ENCODE assay signal across 15 mouse cellular contexts in genomic region chr2:129911203-129911921, GRCm38 (mm10).
DNase-seq lines count a peak whose midpoint lies in the region; ATAC-seq and TF ChIP-seq lines count a peak whose summit lies in the region.
"Had no signal": no experiment of that assay in that cellular context is flagged by ENCODE, and none has a peak within 500 bp of the region (broad histone marks: within the 10 kb centered on the region; RNA-seq: fewer than 3 reads in every experiment).

No protein-coding gene starts in this region.

- no peaks in the 10 kb centered on the region for H3K4me1 ChIP-seq in kidney, adult 2 months (ENCODE audit: control insufficient read depth, insufficient read depth, low read length)
- H3K4me1 ChIP-seq in embryonic facial prominence, embryonic 13.5 days = peaks cover 15% of the 10 kb centered on the region
- H3K4me1 ChIP-seq in midbrain, embryonic 16.5 days (ENCODE audit: control insufficient read depth, insufficient read depth, low read length) = peaks cover 20% of the 10 kb centered on the region
- H3K4me1 ChIP-seq: liver, embryonic 15.5 days had no signal

- no peak for ATAC-seq in embryonic facial prominence, embryonic 13.5 days (ENCODE audit: insufficient number of reproducible peaks, insufficient read depth, low FRiP score, low TSS enrichment, low read depth)
- no peak for ATAC-seq in midbrain, embryonic 16.5 days
- ATAC-seq: activated CD4-positive, CD25-positive, alpha-beta regulatory T cell, adult 4 months; forebrain, embryonic 15.5 days had no signal

- TF ChIP-seq POLR2A in kidney, adult 2 months (IDR thresholded peaks at IDR 0.05; ENCODE audit: low read depth, low read length) = no peak

- peak overlapping the region; percentile 48 for H3K4me2 ChIP-seq in embryonic facial prominence, embryonic 13.5 days
- H3K4me2 ChIP-seq in midbrain, embryonic 16.5 days (ENCODE audit: low read length) = peak overlapping the region; percentile 39
- H3K4me2 ChIP-seq: forebrain, embryonic 15.5 days; heart, embryonic 15.5 days; liver, embryonic 15.5 days had no signal

- TF ChIP-seq CTCF in kidney, adult 2 months (conservative IDR thresholded peaks at IDR 0.05; ENCODE audit: insufficient read depth, insufficient read length, low read depth, low read length) = no peak

- H3K9ac ChIP-seq in embryonic facial prominence, embryonic 13.5 days = no peak overlapping the region
- H3K9ac ChIP-seq in midbrain, embryonic 16.5 days (ENCODE audit: low read depth, low read length) = peak overlapping the region; percentile 53; the same call in 1 of the 2 replicates
- H3K9ac ChIP-seq: forebrain, embryonic 15.5 days; heart, embryonic 15.5 days; liver, embryonic 15.5 days had no signal

- H3K9me3 ChIP-seq in embryonic facial prominence, embryonic 13.5 days = no peaks in the 10 kb centered on the region
- no peaks in the 10 kb centered on the region for H3K9me3 ChIP-seq in midbrain, embryonic 16.5 days (replicated peaks; ENCODE audit: control insufficient read depth, low read length, poor library complexity, severe bottlenecking)
- H3K9me3 ChIP-seq: forebrain, embryonic 15.5 days; heart, embryonic 15.5 days; liver, embryonic 15.5 days had no signal

- WGBS in kidney, adult 2 months = 20% methylated on average over 19 of the region's 19 CpGs
- 18% methylated on average over 19 of the region's 19 CpGs for WGBS in embryonic facial prominence, embryonic 13.5 days
- 22% methylated on average over 19 of the region's 19 CpGs for WGBS in midbrain, embryonic 16.5 days

- H3K36me3 ChIP-seq in kidney, adult 2 months (ENCODE audit: control insufficient read depth, insufficient read depth, low read length) = no peaks in the 10 kb centered on the region
- no peaks in the 10 kb centered on the region for H3K36me3 ChIP-seq in embryonic facial prominence, embryonic 13.5 days
- no peaks in the 10 kb centered on the region for H3K36me3 ChIP-seq in midbrain, embryonic 16.5 days (ENCODE audit: control insufficient read depth, insufficient read depth, low read length)
- H3K36me3 ChIP-seq: forebrain, embryonic 15.5 days; heart, embryonic 15.5 days; liver, embryonic 15.5 days had no signal

- intact Hi-C loops in left cerebral cortex, postnatal 10 days (cut with DNase I) = no loop called here

- H3K27me3 ChIP-seq in kidney, adult 2 months (replicated peaks; ENCODE audit: control insufficient read depth, insufficient read depth, low read length) = no peaks in the 10 kb centered on the region; the same call in 1 of the 2 replicates
- H3K27me3 ChIP-seq in embryonic facial prominence, embryonic 13.5 days = peaks cover 40% of the 10 kb centered on the region
- no peaks in the 10 kb centered on the region for H3K27me3 ChIP-seq in midbrain, embryonic 16.5 days (ENCODE audit: control insufficient read depth, insufficient read depth, low read depth, low read length)
- H3K27me3 ChIP-seq: forebrain, embryonic 15.5 days had no signal

- peak; percentile 6 for DNase-seq in kidney, adult 2 months
- no peak for DNase-seq in kidney, adult 11 months
- peak; percentile 15 for DNase-seq in kidney, postnatal 10 days
- no peak for DNase-seq in left cerebral cortex, postnatal 10 days (ENCODE audit: extremely low spot score in 1 of 2, low spot score in 2 of 2)
- DNase-seq in gastrocnemius, adult 18-20 months (ENCODE audit: low spot score) = no peak
- DNase-seq in lung, postnatal 25 days (ENCODE audit: low spot score) = no peak
- DNase-seq: cerebellum, adult 2 months; layer of hippocampus, adult 9-11 months had no signal

- no peak overlapping the region for H3K4me3 ChIP-seq in kidney, adult 2 months (ENCODE audit: insufficient read depth, low read depth, low read length)
- H3K4me3 ChIP-seq in embryonic facial prominence, embryonic 13.5 days = peak overlapping the region; percentile 9; the same call in 1 of the 2 replicates
- 0 out of 2 replicates have a peak overlapping the region, but pooled peaks have one; percentile 13 for H3K4me3 ChIP-seq in midbrain, embryonic 16.5 days (ENCODE audit: low read depth, low read length)
- H3K4me3 ChIP-seq: forebrain, embryonic 15.5 days; heart, embryonic 15.5 days; liver, embryonic 15.5 days; megakaryocyte, embryonic 14.5 days had no signal

- H3K27ac ChIP-seq in kidney, adult 2 months (ENCODE audit: insufficient read depth, low read depth, low read length) = no peak overlapping the region
- H3K27ac ChIP-seq in embryonic facial prominence, embryonic 13.5 days = no peak overlapping the region
- no peak overlapping the region for H3K27ac ChIP-seq in midbrain, embryonic 16.5 days (ENCODE audit: low read length)
- H3K27ac ChIP-seq: forebrain, embryonic 15.5 days; heart, embryonic 15.5 days; liver, embryonic 15.5 days had no signal

Comparison
In these comparisons a context has a peak if more than half of its experiments do, and no peak if none do; other contexts are left out.
1. DNase-seq: peak in kidney, adult 2 months (single experiment) and kidney, postnatal 10 days (single experiment); none in kidney, adult 11 months (single experiment), left cerebral cortex, postnatal 10 days (0 of 2), gastrocnemius, adult 18-20 months (single experiment) and lung, postnatal 25 days (single experiment).